Mouse (Mus musculus) heart, embryonic 10.5 days (tissue): ENCODE data around the gene 2200002J24Rik. TPM values are rescaled to one million over a fixed set of nuclear protein-coding genes. Genes with fewer than 3 reads are reported as not detected.
"Not testable (repeated sequence)": the region's sequence is repeated elsewhere in the genome, so short reads cannot be mapped to it uniquely, and the experiment has no call there.

Experiments used
- DNase-seq: peaks from one replicate; pipeline ENCODE4 v3.0.0-alpha.2; 2017; ENCODE audit warnings: low spot score
- H3K27ac ChIP-seq: fragments of 300-500 bp; sonication (generic); 2 replicates; pipeline ENCODE4 v1.5.1; 2016; ENCODE audit warnings: mild to moderate bottlenecking
- H3K27me3 ChIP-seq: fragments of 300-500 bp; sonication (generic); 2 replicates; pipeline ENCODE4 v1.6.1; 2016; ENCODE audit warnings: mild to moderate bottlenecking; ENCODE audit not compliant: poor library complexity, insufficient read depth, severe bottlenecking
- H3K36me3 ChIP-seq: fragments of 300-500 bp; sonication (generic); 2 replicates; pipeline ENCODE4 v1.6.1; 2016; ENCODE audit warnings: mild to moderate bottlenecking, moderate library complexity
- H3K4me1 ChIP-seq: fragments of 300-500 bp; sonication (generic); 2 replicates; pipeline ENCODE4 v1.6.1; 2016; ENCODE audit warnings: mild to moderate bottlenecking
- H3K4me3 ChIP-seq: fragments of 300-500 bp; sonication (generic); 2 replicates; pipeline ENCODE4 v1.5.1; 2016; ENCODE audit warnings: mild to moderate bottlenecking, moderate library complexity
- H3K9me3 ChIP-seq: fragments of 300-500 bp; sonication (generic); 2 replicates; pipeline ENCODE4 v1.6.1; 2016; ENCODE audit warnings: mild to moderate bottlenecking, moderate library complexity
- WGBS: fragments of 180-500 bp; shearing (Covaris S2); methylation state at CpG from one replicate; pipeline ENCODE4 v1.1.7; 2016; 5-methylcytosine and 5-hydroxymethylcytosine counted together
- polyA plus RNA-seq: library from polyadenylated mRNA; unstranded; fragments of >200 nt; fragmentation: Nextera tagmentation; extraction: Ambion mirVana; gene quantifications from 2 replicates; pipeline ENCODE4 v1.2.1, GENCODE M21; 2016

The 2200002J24Rik gene
- polyA plus RNA-seq, 1 experiment from 2014 or later, result 0.48 TPM

DNA sequence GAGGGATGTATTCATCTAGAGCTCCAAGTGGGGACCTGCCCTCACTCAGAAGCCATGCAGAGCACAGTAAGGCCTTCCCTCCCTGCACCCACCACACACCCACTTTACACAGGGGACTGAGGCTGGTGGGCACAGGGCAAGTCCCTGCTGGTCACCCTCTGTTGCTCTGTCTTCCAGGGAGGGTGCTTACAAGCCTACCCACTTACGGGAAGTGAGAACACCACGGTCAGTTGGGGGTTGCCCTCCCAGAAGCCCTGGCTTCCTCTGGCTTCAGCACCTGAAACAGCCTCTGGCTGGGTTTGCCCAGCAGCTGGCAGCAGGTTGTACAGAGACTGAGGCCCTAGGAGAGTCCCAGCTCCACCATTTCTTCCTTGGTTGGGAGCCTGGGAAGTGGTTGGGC lies 43.8 kb downstream of the 2200002J24Rik start:
- H3K27me3 ChIP-seq, H3K9me3 ChIP-seq, DNase-seq, H3K27ac ChIP-seq, H3K4me3 ChIP-seq, H3K36me3 ChIP-seq: not testable (repeated sequence)
- 76% methylated on average over 2 of the region's 2 CpGs for WGBS
- peaks cover 16% of the 10 kb centered on the region for H3K4me1 ChIP-seq

DNA sequence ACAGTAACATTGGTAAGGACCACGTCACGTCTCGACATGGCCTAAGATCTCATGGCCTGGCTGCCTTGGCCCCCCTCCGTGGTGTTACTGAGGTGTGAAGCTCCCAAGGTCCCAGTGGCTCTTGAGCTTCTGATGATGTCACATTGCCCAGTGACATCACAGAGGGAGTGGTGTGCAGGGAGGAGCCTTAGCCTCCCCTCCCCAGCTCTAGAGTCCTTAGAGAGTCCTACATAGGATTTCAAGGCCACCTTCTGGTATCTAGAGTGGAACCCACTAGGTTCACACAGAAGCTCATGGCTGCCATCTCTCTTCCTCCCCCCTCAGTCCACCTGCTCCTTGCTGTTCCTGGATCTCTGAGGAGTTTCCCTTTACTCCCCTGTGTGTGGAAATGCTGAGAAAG lies 44.9 kb downstream of the 2200002J24Rik start, which contains the start of gene Gapdhs:
Gene Gapdhs (minus strand): TSS at position 65 of the 400 bp plus-strand sequence.
- H3K27ac ChIP-seq, H3K36me3 ChIP-seq, DNase-seq, H3K4me3 ChIP-seq, H3K27me3 ChIP-seq, H3K9me3 ChIP-seq: not testable (repeated sequence)
- H3K4me1 ChIP-seq, result peaks cover 16% of the 10 kb centered on the region
- 70% methylated on average over 4 of the region's 4 CpGs for WGBS

DNA sequence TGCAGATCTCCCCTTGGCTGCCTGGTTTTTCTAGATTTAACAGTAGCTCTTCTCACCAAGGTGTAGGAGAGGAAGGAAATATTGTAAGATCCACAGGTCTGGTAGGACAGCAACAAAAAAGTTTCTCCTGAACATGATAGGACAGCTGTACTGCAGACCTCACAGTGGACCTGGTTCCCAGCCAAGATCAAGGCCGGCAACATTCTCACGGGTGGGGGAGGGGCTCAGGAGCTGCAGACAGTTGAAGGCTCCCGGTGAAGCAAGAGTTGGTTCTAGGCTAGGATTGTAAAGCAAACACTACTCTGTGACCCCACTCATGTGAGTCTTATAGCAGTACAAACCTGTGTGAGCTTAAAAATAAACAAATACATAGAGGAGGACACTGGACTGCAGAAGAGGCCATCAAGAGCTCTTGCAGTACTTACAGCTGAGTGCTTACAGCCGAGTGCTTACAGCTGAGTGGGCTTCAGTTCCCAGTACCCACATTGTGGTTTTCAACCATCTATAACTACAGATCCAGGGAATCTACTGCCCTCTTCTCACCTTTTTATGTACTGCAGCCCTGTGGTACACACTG lies 45.4 kb downstream of the 2200002J24Rik start:
- Histone ChIP-seq H3K4me1 (peaks cover 16% of the 10 kb centered on the region), H3K27me3 (no peaks in the 10 kb centered on the region), H3K4me3 (no peak overlapping the region), H3K36me3 (no peaks in the 10 kb centered on the region), H3K9me3 (no peaks in the 10 kb centered on the region), H3K27ac (no peak overlapping the region)
- 33% methylated on average over 4 of the region's 4 CpGs for WGBS
- no peak for DNase-seq

DNA sequence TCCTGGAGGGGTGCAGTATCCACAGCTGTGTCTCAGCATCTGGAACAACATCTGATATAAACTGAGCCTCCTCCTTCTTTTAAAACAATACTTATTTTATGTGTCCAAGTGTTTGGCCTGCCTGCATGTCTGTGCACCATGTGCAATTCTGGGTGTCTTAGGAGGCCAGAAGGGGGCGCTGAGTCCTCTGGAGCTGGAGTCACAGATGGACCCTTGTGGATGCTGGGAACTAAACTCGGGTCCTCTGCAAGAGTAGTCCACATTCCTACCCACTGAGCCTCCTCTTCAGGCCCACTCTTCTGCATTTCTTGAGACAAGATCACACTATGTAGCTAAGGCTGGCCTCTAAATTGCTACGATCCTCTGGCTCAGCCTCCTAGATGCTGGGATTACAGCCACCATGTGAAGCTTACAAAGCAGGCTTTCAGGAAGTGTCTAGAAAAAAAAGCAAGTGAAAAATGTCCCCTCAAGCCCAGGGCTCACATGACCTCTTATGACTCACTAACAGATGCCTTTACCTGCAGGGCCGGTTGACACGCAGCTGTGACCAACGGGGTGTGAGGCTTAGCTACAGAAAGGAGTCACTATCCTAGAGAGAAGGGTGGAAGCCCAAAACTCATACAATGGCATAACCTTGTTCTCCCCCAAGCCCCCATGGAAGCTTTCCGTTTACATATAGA lies 48.9 kb downstream of the 2200002J24Rik start:
- H3K27me3 ChIP-seq, result no peaks in the 10 kb centered on the region
- WGBS, result 80% methylated on average over 7 of the region's 7 CpGs
- H3K27ac ChIP-seq, result no peak overlapping the region
- H3K9me3 ChIP-seq, result no peaks in the 10 kb centered on the region
- DNase-seq, result no peak
- H3K4me3 ChIP-seq, result no peak overlapping the region
- H3K36me3 ChIP-seq, result no peaks in the 10 kb centered on the region
- peaks cover 22% of the 10 kb centered on the region for H3K4me1 ChIP-seq

Other genes with a start within 250 kb of the 2200002J24Rik start
- gene Kirrel2, start 241.2 kb upstream of the 2200002J24Rik start, polyA plus RNA-seq, result 3.3 and 5.2 TPM in 2 replicates
- gene Nphs1, start 240.6 kb upstream of the 2200002J24Rik start, polyA plus RNA-seq, result 0.55 and 0.79 TPM in 2 replicates
- gene Prodh2, start 205.3 kb upstream of the 2200002J24Rik start, polyA plus RNA-seq, result 0.30 and 3.0 TPM in 2 replicates
- 8.5 and 9.0 TPM in 2 replicates for gene Arhgap33, start 163.9 kb upstream of the 2200002J24Rik start, polyA plus RNA-seq
- 4.2 and 8.3 TPM in 2 replicates for gene Hspb6, start 146.7 kb upstream of the 2200002J24Rik start, polyA plus RNA-seq
- gene Proser3, start 146.6 kb upstream of the 2200002J24Rik start, polyA plus RNA-seq, result 8.8 and 13.0 TPM in 2 replicates
- gene Lin37, start 139.1 kb upstream of the 2200002J24Rik start, polyA plus RNA-seq, result 31.5 and 35.6 TPM in 2 replicates
- 87.8 and 90.4 TPM in 2 replicates for gene U2af1l4, start 135.6 kb upstream of the 2200002J24Rik start, polyA plus RNA-seq
- 9.9 and 12.3 TPM in 2 replicates for gene Gm49396, start 135.6 kb upstream of the 2200002J24Rik start, polyA plus RNA-seq
- gene Psenen, start 135.3 kb upstream of the 2200002J24Rik start, polyA plus RNA-seq, result 112 and 124 TPM in 2 replicates
- 2.6 and 4.1 TPM in 2 replicates for gene Igflr1, start 133.5 kb upstream of the 2200002J24Rik start, polyA plus RNA-seq
- gene Kmt2b, start 110.2 kb upstream of the 2200002J24Rik start, polyA plus RNA-seq, result 5.6 and 8.3 TPM in 2 replicates
- gene Zbtb32, start 100.0 kb upstream of the 2200002J24Rik start, polyA plus RNA-seq, result 0.19 and 0.27 TPM in 2 replicates
- gene Upk1a, start 86.1 kb upstream of the 2200002J24Rik start, polyA plus RNA-seq, result 1.8 and 2.7 TPM in 2 replicates
- gene Cox6b1, start 72.8 kb upstream of the 2200002J24Rik start, polyA plus RNA-seq, result 1,107 and 1,574 TPM in 2 replicates
- gene Etv2, start 63.1 kb upstream of the 2200002J24Rik start, polyA plus RNA-seq, result 5.5 and 5.9 TPM in 2 replicates
- 111 and 130 TPM in 2 replicates for gene Rbm42, start 48.6 kb upstream of the 2200002J24Rik start, polyA plus RNA-seq
- 51.3 and 59.8 TPM in 2 replicates for gene Haus5, start 33.9 kb upstream of the 2200002J24Rik start, polyA plus RNA-seq
- gene Pmis2, start 27.3 kb upstream of the 2200002J24Rik start, polyA plus RNA-seq, result not detected in 2 replicates
- 1.1 and 1.5 TPM in 2 replicates for gene Atp4a, start 13.3 kb downstream of the 2200002J24Rik start, polyA plus RNA-seq
- gene Tmem147, start 30.6 kb downstream of the 2200002J24Rik start, polyA plus RNA-seq, result 183 and 189 TPM in 2 replicates
- 0.23 and 0.48 TPM in 2 replicates for gene Gapdhs, start 44.8 kb downstream of the 2200002J24Rik start, polyA plus RNA-seq
- gene Sbsn, start 52.5 kb downstream of the 2200002J24Rik start, polyA plus RNA-seq, result 0.84 and 1.1 TPM in 2 replicates
- 0.39 and 0.81 TPM in 2 replicates for gene Dmkn, start 64.8 kb downstream of the 2200002J24Rik start, polyA plus RNA-seq
- gene Krtdap, start 89.0 kb downstream of the 2200002J24Rik start, polyA plus RNA-seq, result not detected in 2 replicates
- 0.20 TPM in 1 of 2 replicates, not detected in the other for gene Ffar2, start 124.8 kb downstream of the 2200002J24Rik start, polyA plus RNA-seq
- 0.10 and 0.17 TPM in 2 replicates for gene Ffar3, start 157.3 kb downstream of the 2200002J24Rik start, polyA plus RNA-seq
- gene Ffar1, start 162.6 kb downstream of the 2200002J24Rik start, polyA plus RNA-seq, result not detected in 2 replicates
- gene Cd22, start 181.4 kb downstream of the 2200002J24Rik start, polyA plus RNA-seq, result not detected in 2 replicates
- 0.30 and 0.38 TPM in 2 replicates for gene Mag, start 215.9 kb downstream of the 2200002J24Rik start, polyA plus RNA-seq
- gene Hamp2, start 225.8 kb downstream of the 2200002J24Rik start, polyA plus RNA-seq, result not detected in 2 replicates
- gene Hamp, start 245.1 kb downstream of the 2200002J24Rik start, polyA plus RNA-seq, result not detected in 2 replicates